Mouse (Mus musculus) embryonic facial prominence, embryonic 11.5 days (tissue): ENCODE measurements around the gene N4bp3. TPM values are rescaled to one million over a fixed set of nuclear protein-coding genes. Genes with fewer than 3 reads are reported as not detected.
A peak's percentile ranks its signal among the peaks of the same experiment; 100 is the strongest.

ENCODE experiments used
- ATAC-seq: fragments of 200-750 bp; cut with Nextera tagmentation; replicated peaks from 2 replicates; pipeline ENCODE4 v1.8.0; 2017; ENCODE audit warnings: low read depth; ENCODE audit not compliant: insufficient number of reproducible peaks, low FRiP score, low TSS enrichment
- DNase-seq: peaks from one replicate; pipeline ENCODE4 v3.0.0-alpha.2; 2015; ENCODE audit warnings: low spot score
- H3K27ac ChIP-seq: fragments of 300-500 bp; sonication (generic); replicated peaks from 2 replicates; pipeline ENCODE4 v1.5.1; 2014; ENCODE audit warnings: mild to moderate bottlenecking, low read depth, low read length, control low read depth
- H3K27me3 ChIP-seq: fragments of 300-500 bp; sonication (generic); 2 replicates; pipeline ENCODE4 v1.6.1; 2014; ENCODE audit warnings: mild to moderate bottlenecking, low read length, moderate library complexity, mixed read lengths; ENCODE audit not compliant: control insufficient read depth, insufficient read depth
- H3K36me3 ChIP-seq: fragments of 300-500 bp; sonication (generic); replicated peaks from 2 replicates; pipeline ENCODE4 v1.6.1; 2014; ENCODE audit warnings: low read depth, mild to moderate bottlenecking, low read length, moderate library complexity, mixed read lengths; ENCODE audit not compliant: control insufficient read depth, insufficient read depth
- H3K4me1 ChIP-seq: fragments of 300-500 bp; sonication (generic); 2 replicates; pipeline ENCODE4 v1.6.1; 2014; ENCODE audit warnings: low read length, mixed read lengths; ENCODE audit not compliant: control insufficient read depth, insufficient read depth
- H3K4me2 ChIP-seq: fragments of 300-500 bp; sonication (generic); 2 replicates; pipeline ENCODE4 v1.6.1; 2014; ENCODE audit warnings: low read depth, mild to moderate bottlenecking, control low read depth, low read length, moderate library complexity
- H3K4me3 ChIP-seq: fragments of 300-500 bp; sonication (generic); 2 replicates; pipeline ENCODE4 v1.5.1; 2014; ENCODE audit warnings: low read depth, low read length, control low read depth
- H3K9ac ChIP-seq: fragments of 300-500 bp; sonication (generic); replicated peaks from 2 replicates; pipeline ENCODE4 v1.6.1; 2014; ENCODE audit warnings: mild to moderate bottlenecking, control low read depth, low read length
- H3K9me3 ChIP-seq: fragments of 300-500 bp; sonication (generic); replicated peaks from 2 replicates; pipeline ENCODE4 v1.6.1; 2016; ENCODE audit warnings: mild to moderate bottlenecking, low read length, inconsistent platforms, mixed read lengths; ENCODE audit not compliant: control insufficient read depth
- WGBS: fragments of 180-500 bp; shearing (Covaris S2); extraction: QIAGEN DNeasy Blood & Tissue Kit; methylation state at CpG from one replicate; pipeline ENCODE4 v1.1.7; 2014; 5-methylcytosine and 5-hydroxymethylcytosine counted together
- polyA plus RNA-seq: library from polyadenylated mRNA; unstranded; fragments of >200 nt; fragmentation: Nextera tagmentation; extraction: Ambion mirVana; gene quantifications from 2 replicates; pipeline ENCODE4 v1.2.1, GENCODE M21; 2014

N4bp3 gene
- polyA plus RNA-seq, 1 experiment from 2014 or later: 7.4 TPM

DNA sequence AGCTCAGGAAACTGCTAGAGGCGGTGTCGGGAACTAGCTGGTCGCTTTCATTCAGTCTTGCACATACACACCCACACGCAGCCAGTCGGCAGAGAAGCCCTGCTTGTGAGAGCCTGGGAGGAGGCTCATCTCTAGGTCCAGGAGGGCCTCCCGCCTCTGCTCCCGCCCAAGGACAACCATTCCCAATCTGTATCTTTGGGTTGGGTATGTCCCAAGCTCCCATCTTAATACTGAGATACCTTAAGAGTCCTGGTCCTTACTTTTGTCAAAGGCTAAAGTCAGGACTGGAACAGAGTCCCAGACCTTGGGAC is 798 bp downstream of the N4bp3 start:
- H3K27ac ChIP-seq: no peak overlapping the region
- H3K4me1 ChIP-seq: peaks cover 5% of the 10 kb centered on the region
- DNase-seq (peak; percentile 45), ATAC-seq (no peak)
- H3K36me3 ChIP-seq: no peaks in the 10 kb centered on the region
- peak overlapping the region; percentile 62 for H3K4me3 ChIP-seq
- 2% methylated on average over 7 of the region's 7 CpGs for WGBS
- peak overlapping the region; percentile 89 for H3K4me2 ChIP-seq
- peaks cover 4% of the 10 kb centered on the region for H3K27me3 ChIP-seq
- no peaks in the 10 kb centered on the region for H3K9me3 ChIP-seq
- H3K9ac ChIP-seq: peak overlapping the region; percentile 72

DNA sequence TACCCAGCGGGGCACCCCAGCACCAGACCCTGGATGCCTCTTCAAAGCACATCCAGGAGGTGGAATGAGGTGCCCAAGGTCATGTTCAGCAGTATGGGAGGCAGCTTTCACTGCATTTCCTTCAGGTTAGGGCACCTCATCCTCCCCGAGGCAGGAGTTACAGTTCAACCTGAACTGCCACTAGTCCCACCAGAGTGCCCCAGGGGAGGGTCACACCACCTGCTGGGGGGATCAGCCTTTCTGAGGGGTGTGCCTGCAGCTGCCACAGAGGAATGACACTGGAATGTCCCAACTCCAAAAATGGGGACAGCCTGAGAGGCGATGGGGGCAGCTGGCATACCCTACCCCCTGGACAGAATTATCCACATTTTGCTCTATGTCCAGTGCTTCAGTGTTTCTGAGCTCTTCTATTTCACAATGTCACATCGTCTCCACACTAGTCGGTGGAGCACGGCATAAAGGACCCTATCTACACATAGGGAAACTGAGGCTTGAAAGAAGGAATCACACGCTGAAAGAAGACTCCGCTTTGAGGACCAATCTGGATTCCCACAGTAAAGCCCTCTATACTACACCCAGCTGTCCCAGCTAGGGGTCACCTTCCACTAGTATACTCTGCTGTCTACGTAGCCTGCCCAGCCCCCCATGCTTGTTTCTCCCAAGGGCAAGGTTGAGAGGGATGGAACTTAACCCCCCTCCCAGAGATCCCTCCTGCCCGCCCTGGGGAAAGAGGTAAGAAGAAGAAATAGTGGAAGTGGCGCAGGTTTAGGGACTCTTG is 1.3 kb downstream of the N4bp3 start:
- ATAC-seq: no peak
- H3K27me3 ChIP-seq: peaks cover 4% of the 10 kb centered on the region
- H3K27ac ChIP-seq: 0 out of 2 replicates have a peak overlapping the region, but pooled peaks have one; percentile 7
- peaks cover 5% of the 10 kb centered on the region for H3K4me1 ChIP-seq
- H3K9me3 ChIP-seq: no peaks in the 10 kb centered on the region
- 29% methylated on average over 11 of the region's 11 CpGs for WGBS
- H3K4me3 ChIP-seq: peak overlapping the region; percentile 62
- peak overlapping the region; percentile 89 for H3K4me2 ChIP-seq
- H3K9ac ChIP-seq: peak overlapping the region; percentile 72
- H3K36me3 ChIP-seq: no peaks in the 10 kb centered on the region
- no peak for DNase-seq

DNA sequence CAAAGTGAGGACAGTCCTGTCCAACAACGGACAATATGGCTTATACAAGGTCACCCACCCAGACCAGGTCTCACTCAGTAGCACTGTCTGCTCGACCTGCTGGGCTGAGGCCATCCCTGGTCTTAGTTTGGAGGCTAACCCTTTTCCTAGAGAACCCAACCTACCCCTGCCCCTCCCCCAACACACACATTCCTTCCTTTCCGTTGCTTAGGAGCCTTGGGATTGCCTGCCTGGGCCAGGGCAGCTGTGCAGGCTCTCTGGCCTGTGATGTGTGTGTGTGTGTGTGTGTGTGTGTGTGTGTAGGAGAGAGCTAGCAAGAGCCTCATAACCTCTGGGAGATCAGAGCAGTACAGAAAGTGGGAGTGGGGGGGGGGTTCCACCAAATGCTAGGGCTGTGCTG is 2.1 kb downstream of the N4bp3 start:
- H3K27me3 ChIP-seq: peaks cover 4% of the 10 kb centered on the region
- H3K9ac ChIP-seq: peak overlapping the region; percentile 18; the same call in 1 of the 2 replicates
- 0 out of 2 replicates have a peak overlapping the region, but pooled peaks have one; percentile 7 for H3K27ac ChIP-seq
- H3K36me3 ChIP-seq: no peaks in the 10 kb centered on the region
- H3K4me3 ChIP-seq: no peak overlapping the region
- 27% methylated on average over 3 of the region's 3 CpGs for WGBS
- H3K4me1 ChIP-seq: peaks cover 5% of the 10 kb centered on the region
- DNase-seq: peak; percentile 66
- 0 out of 2 replicates have a peak, but pooled peaks have one; percentile 25 for ATAC-seq
- H3K4me2 ChIP-seq: peak overlapping the region; percentile 14; the same call in 1 of the 2 replicates
- H3K9me3 ChIP-seq: no peaks in the 10 kb centered on the region

DNA sequence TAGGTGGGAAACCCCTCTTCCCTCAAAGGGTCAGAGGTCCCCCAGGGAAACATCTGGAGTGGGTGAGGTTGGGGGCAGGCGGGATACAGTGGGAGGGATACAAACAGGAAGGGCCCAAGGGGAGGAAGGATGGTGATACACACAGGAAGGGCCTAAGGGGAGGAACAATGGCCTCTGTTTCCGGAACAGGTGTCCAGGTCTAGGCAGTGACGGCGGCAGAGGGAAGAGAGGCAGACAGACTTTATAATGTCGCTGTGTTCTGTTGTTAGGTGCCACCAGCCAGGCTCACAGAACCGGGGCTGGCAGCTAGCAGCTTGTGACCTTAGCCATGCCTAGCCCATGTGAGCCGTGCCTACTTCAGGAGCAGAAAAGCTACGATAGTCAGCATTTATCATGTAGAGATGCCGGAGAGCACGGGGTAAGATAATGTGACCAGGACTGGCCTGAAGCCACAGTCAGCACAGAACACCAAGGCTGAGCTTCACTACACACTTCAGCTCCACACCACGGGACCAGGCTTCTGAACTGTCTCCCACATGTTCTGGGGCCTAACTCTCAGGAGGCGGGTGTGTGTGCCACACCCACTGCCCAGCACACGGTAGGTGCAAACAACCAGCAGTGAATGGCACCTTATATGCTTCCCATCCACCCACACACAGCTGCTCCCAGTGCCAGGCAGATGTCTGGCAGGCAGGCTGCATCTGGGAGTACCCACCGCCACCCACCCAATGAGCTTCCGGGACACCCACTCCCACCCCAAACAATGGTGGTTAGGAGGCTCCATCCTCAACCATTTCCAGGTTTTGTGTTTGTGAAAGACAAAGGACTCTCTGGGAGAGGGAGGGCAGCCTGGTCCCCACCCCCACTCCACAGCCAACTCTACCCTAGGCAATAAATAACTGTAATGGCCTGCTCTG is 3.6 kb downstream of the N4bp3 start:
- no peak overlapping the region for H3K9ac ChIP-seq
- H3K4me3 ChIP-seq: no peak overlapping the region
- no peaks in the 10 kb centered on the region for H3K9me3 ChIP-seq
- no peak for ATAC-seq
- no peak for DNase-seq
- H3K4me1 ChIP-seq: peaks cover 5% of the 10 kb centered on the region
- no peaks in the 10 kb centered on the region for H3K36me3 ChIP-seq
- 77% methylated on average over 14 of the region's 15 CpGs for WGBS
- H3K4me2 ChIP-seq: no peak overlapping the region
- H3K27ac ChIP-seq: peak overlapping the region; percentile 25; the same call in 1 of the 2 replicates
- H3K27me3 ChIP-seq: peaks cover 4% of the 10 kb centered on the region

DNA sequence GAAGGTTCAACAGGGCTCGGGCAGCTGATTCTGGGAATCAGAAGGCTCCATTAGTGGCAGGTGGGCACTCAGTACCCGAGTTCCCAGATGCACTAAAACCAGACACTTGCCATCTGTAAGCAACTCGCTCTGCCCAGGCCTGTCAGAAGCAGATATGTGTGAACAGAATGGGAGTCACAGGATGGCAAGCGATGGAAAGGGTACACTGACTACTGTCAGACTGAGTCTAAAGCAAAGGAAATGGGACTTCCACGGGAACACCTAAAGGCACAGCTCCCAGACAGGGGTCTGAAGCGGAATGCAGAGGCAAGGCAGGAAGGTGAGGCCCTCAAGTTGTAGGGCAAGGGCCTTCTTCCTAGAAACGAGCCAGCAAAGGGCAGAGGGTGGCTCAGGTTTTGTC is 4.4 kb downstream of the N4bp3 start:
- 67% methylated on average over 7 of the region's 7 CpGs for WGBS
- H3K36me3 ChIP-seq: no peaks in the 10 kb centered on the region
- H3K4me1 ChIP-seq: peaks cover 5% of the 10 kb centered on the region
- H3K27ac ChIP-seq: no peak overlapping the region
- H3K9me3 ChIP-seq: no peaks in the 10 kb centered on the region
- H3K9ac ChIP-seq: no peak overlapping the region
- H3K27me3 ChIP-seq: peaks cover 4% of the 10 kb centered on the region
- ATAC-seq (no peak), DNase-seq (no peak)
- no peak overlapping the region for H3K4me3 ChIP-seq
- H3K4me2 ChIP-seq: no peak overlapping the region

DNA sequence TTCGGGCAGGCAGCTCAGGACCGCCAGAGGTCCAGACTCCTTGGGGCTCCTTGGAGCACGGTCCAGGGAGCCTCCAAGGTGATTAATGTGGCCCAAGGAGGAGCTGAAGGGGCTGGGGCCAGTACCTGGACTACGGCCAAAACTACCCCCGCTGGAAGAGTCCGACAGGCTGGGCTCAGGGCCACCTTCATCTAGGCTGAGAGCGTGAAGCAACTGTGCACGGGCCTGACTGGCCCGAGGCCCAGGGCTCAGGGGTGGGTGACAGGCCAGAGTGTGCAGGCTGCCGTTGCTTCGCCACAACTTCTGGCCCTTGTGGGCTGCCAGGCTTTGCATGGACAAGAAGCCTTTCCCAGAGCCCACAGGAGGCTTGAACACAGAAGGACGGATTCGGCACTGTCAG is 5.3 kb downstream of the N4bp3 start:
- DNase-seq (no peak), ATAC-seq (no peak)
- Histone ChIP-seq H3K27ac (no peak overlapping the region; the same call in 1 of the 2 replicates), H3K4me3 (no peak overlapping the region), H3K36me3 (no peaks in the 10 kb centered on the region), H3K27me3 (peaks cover 4% of the 10 kb centered on the region), H3K4me2 (no peak overlapping the region), H3K4me1 (peaks cover 5% of the 10 kb centered on the region), H3K9me3 (no peaks in the 10 kb centered on the region), H3K9ac (no peak overlapping the region)
- 91% methylated on average over 13 of the region's 13 CpGs for WGBS

DNA sequence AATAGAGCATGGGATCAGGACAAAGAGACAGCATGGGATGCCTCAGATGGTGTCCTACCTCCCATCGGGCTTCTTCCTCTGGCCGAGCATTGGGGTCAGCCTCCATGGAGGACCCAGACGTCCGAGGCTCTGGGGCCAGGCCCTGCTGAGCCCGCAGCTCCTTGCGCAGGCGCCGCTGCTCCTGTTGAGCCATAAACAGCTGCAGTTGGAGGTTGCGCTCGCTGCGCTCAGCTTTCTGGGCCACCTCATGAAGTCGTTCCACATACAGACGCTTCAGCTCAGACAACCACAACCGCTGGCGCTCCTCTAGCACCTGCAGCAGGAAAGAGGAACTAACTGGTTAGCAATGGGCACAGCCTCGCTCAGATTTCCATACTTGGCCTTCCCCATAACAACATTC is 6.4 kb downstream of the N4bp3 start:
- H3K4me3 ChIP-seq: no peak overlapping the region
- DNase-seq (no peak), ATAC-seq (no peak)
- H3K4me1 ChIP-seq: peaks cover 5% of the 10 kb centered on the region; the same call in 1 of the 2 replicates
- WGBS: 73% methylated on average over 16 of the region's 16 CpGs
- no peak overlapping the region for H3K9ac ChIP-seq
- H3K9me3 ChIP-seq: no peaks in the 10 kb centered on the region
- no peaks in the 10 kb centered on the region for H3K27me3 ChIP-seq
- no peaks in the 10 kb centered on the region for H3K36me3 ChIP-seq
- H3K27ac ChIP-seq: no peak overlapping the region
- H3K4me2 ChIP-seq: no peak overlapping the region; the same call in 1 of the 2 replicates
